Mouse (Mus musculus): Measurements from ENCODE around the gene Stard7.
"Not testable (repeated sequence)": the region's sequence is repeated elsewhere in the genome, so short reads cannot be mapped to it uniquely, and the experiment has no call there.

The Stard7 gene

DNA sequence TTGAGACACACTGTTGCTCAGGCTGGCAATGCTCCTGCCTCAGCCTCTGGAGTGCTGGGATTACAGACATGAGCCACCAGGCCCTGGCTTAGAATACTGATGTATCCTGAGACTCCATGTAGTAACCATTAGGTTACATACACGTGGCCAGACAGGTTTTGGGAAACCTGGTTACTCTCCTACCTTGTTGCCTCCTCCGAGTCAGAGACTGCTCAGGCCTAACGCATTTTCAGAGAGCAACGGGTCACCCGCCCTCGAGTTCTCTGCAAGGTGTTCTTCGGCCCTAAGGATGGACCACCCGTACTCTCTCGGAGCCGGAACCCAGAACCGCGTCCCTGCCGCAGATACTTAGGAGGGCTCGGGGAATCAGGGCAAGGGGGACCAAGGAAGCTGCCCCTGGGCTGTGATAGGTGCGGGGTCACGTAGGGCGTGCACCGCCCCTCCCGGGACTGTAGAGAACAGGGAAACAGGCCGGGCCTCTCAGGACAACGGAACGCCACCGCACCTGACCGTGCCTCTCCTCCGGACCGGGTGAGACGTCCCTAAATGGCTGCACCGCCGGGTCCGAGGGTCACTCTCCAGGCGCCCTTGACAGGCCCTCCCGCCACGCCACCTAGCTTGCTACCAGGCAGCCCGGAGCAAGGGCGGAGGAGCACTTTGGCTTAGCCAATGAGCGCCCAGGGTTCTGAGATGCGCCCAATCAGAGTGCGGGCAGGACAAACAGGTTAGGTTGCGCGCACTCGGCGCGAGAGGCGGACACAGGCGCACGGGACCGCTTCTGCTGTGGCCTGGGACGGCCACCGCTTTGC is at the start of gene Stard7:
Stard7 (plus strand) TSS at position 728 of the 809 bp plus-strand sequence.
- DNase-seq: peak; percentile 95

DNA sequence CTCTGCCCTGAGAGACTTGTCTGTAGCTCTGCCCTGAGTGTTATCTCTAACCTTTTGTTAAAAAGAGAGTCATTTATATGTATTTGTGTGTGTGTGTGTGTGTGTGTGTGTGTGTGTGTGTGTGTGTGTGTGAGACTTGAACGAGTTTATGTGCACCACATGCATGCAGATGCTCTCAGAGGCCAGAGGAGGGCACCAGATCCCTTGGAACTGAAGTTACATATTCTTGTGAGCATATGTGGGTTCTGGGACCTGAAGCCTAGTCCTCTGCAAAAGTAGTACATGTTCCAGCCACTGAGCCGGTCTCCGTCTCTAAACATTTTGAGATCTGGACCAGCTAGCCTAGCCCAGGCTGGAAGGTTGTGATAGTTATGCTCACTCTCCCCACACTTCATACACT is 44.8 kb upstream of the Stard7 start:
- no peak for DNase-seq

DNA sequence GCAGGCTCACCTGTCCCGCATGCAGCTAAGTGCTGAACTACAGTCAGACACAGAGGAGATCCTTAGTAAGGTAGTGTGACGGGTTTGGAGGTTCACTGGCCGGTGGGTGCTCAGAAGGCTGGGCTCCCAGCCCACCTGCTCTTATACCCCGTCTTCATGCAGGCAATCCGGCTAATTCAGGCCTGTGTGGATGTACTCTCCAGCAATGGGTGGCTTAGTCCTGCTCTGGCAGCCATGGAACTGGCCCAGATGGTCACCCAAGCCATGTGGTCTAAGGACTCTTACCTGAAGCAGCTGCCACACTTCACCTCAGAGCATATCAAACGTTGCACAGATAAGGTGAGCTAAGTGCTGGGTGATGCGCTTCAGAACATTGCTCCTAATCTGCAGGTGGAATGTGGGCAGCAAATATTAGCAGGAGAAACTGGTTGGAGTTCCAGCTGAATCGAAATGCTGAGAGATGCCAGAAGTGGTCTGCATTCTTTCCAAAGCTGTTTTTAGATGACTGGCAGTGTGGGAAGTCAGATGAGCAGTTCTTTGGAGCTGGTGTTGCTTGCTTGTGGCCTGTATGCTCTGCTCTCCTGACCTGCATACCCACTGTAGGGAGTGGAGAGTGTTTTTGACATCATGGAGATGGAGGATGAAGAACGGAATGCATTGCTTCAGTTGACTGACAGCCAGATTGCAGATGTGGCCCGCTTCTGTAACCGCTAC is 32.0 kb upstream of the Stard7 start:
- no peak for DNase-seq

DNA sequence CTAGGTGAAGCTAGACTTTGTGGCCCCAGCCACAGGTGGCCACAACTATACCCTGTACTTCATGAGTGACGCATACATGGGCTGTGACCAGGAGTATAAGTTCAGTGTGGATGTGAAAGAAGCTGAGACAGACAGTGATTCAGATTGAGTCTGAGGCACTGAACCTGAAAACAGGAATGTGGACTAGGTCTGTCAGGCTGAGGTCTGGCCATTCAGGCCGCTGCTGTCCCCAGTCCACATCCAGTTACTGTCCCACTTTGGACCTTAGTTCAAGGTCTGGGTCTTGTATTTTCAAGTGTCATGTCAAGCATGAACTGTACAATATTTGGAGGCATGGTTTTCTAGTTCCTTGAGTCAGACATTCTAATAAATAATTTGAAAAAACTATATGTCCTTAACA is 30.0 kb upstream of the Stard7 start:
- no peak for DNase-seq

DNA sequence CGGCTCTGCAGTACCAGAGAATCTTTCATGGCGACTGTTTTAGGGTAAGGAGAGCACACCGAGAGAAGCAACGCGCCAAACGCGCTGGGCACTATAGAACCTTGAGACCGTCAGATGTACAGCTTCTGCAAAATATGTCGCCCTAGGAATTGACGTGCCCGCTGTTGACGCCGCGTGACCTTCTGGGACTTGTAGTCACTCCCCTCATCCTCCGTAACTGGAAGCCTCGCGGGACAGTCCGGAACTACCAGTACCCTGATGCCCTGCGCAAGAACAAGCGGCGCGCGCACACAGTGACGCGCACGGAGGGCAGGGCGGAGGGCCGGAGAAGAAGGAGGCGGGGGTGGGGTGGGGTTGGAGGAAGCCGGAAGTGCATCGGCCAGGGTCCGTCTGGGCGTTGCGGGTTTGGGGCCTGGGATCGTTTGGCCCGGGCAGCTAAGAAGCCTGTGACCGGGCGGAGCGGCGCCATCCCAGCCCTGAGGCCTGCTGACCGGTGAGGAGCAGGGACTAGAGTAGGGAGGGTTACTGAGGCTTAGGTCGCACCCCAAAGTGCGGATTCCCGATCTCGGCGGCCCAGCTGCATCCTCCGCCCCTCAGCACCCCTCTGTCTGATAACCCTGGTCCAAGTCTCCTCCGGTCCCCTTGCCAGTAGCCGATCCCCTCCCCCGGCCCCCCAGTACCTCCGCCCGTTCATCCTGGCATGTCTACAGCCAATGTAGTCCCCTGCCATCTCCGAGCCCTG is 22.3 kb upstream of the Stard7 start, which contains the start of the genes Ciao1 and Tmem127:
Ciao1 (minus strand) TSS at position 225 of the 742 bp plus-strand sequence.
Tmem127 (plus strand) TSS at position 317 of the 742 bp plus-strand sequence.
- peak; percentile 96 for DNase-seq

DNA sequence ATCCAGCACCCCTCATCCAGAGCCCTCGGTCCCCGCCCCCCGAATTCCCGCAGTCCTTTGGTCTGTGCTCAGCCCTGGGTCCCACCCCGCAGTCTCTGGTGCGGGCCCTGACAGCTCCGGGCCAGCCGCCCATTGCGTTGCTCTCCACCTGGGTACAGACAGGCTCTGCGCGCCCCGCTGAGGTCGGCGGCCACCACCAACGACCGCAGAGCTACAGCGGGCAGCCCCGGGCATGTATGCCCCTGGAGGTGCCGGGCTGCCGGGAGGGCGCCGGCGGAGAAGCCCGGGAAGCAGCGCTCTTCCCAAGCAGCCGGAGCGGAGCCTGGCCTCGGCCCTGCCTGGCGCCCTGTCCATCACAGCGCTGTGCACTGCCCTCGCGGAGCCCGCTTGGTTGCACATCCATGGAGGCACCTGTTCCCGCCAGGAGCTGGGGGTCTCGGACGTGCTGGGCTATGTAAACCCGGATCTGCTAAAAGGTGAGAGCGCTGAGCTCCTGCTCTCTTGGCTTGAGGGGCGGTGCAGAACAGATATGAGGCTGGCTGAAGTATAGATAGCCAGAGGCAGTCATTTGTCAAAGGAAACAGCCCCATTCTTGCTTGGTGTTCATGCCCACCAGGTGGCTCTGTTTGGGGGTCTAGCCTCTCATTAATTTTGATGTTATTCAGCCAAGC is 21.5 kb upstream of the Stard7 start:
- DNase-seq: peak; percentile 59

DNA sequence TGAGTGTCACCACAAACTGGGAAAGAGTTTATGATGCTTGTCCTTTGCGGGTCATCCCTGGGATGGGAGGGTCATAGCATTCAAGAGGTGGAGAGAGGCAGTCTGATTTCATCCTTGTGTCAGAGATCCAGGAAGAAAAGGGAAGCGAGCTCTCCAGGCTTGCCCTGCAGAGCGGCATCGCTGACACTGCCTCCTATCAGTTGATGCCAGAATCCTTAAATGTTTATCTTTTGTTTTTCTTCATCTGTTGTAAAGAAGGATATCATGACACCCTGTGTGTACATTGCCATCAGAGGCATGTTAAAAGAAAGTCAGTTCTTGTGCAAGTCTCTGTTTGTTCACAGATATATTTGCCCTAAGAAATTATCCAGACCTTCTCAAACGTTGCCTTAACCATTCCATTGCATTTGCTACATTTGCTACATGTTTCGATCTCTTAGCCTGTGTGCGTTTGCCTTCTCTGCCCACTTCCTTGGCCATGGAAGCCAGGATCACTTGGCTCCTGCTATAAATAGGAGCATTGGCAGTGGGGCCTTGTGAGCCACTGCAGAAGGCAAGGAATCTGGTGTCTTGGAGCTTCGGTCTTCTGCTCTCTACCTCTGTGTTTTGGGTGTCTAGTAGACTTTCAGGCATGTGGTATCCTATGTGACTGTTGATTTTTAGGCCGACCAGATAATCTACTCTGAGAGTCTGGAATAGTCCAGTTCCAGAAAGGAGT is 19.6 kb upstream of the Stard7 start:
- DNase-seq: no peak

DNA sequence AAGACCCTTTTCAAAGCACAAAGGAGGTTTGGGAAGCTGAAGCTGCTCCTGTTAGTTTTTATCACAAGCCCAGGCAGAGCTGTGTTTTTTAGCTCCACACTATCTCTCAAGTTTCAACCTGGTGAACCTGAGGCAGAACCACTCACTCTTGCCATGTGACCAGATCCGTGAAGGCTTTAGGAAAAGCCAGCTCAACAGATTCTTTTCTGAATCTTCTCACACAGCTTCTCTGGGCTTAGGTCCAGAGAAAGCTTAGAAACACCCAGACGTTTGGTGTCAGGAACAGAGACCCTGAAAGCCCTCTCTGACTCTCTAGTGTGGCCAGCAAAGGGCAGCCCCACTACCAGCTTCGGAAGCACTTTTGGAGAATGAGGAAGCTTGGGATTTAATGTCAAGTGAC is 18.6 kb upstream of the Stard7 start:
- DNase-seq: no peak

DNA sequence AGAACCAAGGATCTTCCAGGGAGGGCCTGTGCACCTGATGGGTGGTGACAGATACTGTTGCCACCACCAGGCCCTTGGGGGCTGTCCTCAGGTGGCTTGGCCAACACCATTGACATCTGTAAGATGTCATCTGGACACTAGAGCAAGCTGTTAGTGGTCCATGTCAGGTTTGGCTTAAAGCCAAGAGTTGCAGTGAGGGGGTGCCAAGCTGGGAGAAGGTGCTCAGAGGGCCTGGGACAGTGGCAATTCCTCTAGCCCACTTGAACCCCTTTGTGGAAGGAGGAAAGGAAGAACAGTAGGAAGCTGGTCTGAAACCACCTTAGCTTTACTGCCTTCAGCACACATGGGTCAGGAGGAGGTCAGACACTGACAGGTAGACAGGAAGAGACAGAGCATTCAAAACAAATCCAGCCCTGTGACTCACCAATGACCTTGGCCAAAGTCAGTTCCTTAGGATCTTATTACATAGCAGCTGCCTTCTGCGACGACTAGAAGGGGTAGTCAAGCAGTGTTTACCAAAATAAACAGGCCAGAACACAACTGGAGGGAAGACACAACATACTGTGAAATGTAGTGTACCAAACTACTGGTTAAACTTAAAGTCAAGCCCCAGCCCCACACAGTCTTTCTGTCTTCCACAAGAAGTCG is 18.0 kb upstream of the Stard7 start:
- DNase-seq: no peak

DNA sequence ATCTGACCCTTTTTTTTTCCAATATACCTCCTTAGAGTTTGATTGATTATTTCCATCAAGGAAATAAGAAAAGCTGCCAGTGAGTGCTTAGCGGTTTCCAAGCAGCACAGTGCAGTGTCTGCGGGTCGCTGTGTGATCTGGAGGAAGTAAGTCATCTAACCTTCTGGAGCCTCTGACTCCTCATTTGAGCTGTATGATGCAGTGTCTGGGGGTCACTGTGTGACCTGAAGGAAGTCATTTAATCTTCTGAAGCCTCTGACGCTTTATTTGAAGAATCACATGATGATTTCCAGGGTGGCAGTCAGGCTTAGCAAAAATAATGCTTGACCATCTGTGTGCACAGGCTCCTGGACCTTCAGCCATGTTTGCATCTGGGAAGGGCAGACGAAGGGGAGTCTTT is 17.2 kb upstream of the Stard7 start:
- no peak for DNase-seq

DNA sequence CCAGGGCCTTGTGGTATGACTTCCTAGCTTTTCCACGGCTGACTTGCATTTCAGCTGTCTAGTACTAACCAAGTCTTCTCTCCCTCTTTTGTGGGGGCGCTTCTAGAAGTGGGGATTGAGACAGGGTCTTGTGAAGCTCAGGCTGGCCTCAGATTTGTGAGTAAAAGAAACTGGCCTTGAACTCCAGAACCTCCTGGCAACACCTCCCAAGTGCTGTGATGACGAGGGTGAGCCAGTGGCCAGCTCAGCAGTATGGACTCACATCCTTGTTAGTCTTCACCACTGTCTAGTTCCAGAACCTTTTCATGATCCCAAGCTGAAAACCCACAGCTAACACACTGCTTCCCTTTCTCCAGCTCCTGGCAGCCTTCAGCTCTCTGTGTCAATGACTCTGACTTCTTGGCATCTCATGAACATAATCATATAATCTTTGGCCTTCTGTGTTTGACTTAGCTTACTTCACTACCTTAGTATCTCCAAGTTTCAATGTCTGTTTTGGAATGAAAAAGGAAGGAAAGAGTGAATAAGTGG is 15.3 kb upstream of the Stard7 start:
- no peak for DNase-seq

DNA sequence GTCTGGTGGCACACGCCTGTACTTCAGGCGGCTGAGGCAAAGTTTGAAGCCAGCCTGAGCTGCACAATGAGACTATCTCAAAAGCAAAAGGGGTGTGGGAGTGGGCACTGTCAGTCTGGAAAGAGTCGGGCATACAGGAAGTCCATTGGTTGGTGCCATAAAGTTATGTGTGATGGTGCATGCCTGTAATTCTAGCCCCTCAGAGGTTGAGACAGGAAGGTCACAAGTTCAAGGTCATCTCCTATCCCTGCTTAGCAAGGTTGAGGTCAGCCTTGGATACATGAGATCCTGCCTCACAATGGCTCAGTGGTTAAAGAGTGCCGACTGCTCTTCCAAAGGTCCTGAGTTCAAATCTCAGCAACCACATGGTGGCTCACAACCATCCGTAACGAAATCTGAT is 14.7 kb upstream of the Stard7 start:
- DNase-seq: no peak

DNA sequence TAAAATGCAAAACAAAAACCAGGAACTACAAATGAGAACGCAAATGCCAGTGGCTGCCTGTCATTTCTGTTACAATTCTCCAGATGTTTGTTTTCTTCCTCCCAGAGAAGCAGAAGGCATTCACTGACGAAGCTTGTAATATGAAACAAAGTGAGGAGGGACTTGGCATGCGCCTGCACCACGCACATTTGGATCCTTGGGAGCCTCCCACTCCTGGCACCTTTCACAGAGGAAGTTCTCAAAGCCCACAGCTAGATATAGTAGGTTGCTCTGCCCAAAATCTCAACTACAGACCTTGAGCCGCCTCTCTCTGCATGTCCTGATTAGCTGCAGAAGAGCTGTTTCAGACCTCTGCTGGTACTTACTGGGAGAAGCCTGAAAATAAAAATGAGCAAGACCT is 10.7 kb upstream of the Stard7 start:
- DNase-seq: no peak

DNA sequence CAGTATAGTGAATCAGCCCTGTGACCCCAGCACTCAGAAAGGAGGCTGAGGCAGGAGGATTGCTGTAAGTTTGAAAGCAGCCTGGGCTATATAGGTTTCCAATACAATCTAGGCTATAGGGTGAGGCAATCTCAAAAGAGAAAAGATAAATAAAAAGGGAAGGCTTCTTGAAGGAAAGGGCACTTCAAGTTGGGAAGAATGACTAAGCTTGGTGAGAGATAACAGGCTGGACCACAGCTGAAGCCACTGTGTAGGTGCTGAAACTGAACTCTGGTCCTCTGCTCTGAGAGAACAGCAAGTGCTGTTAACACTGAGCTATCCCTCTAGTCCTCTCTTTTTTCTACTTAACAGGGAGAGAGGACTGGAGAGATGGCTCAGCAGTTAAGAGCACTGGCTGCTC is 7.5 kb upstream of the Stard7 start:
- no peak for DNase-seq

DNA sequence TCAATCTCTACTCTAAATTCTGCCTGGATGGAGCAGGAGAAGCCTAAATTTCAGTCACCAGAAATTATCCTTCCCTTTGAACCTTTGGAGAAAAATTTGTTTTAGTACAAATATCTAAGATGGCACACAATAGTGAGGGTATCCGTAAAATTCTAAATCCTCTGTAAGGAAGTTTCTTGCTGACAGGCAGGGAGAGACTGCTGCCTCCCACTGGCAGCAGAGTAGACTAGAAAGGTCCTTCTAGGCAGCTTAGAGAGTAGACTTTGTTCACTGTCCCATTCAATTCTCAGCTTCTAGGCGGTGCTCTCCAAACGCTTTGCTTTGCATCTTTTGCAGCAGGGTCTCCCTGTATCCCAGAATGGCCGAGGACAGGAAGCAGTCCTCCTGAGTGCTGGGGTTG is 2.2 kb upstream of the Stard7 start:
- DNase-seq: no peak

DNA sequence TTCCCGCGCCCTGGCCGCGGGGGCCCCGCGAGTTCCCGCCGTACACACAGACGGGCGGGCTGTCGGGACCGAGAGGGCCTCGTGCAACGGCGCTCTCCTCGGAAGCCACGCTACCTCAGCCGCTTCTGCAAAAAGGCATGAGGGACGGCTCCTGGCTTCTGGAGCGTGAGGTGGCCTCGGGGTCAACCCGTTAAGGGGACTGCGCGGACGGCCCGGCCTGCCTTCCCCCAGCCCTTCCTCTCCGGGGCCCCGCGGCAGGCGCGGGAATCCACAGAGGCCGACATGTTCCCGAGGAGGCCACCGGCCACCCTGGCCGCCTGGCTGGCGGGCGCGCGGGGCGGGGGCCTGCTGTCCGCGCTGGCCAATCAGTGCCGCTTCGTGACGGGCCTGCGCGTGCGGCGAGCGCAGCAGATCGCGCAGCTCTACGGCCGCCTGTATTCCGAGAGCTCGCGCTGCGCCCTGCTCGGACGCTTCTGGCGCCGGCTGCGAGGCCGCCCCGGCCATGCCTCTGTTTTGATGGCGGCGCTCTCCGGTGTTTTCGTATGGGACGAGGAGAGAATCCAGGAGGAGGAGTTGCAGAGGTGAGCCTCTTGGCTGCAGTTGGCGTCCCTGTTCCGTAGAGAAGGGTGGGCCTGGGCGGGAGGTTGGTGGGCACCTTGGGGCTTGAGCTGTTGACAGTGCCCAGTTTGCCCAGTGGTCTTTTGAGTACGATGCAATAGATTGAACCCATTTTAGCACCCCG is 453 bp downstream of the Stard7 start:
- peak; percentile 87 for DNase-seq

DNA sequence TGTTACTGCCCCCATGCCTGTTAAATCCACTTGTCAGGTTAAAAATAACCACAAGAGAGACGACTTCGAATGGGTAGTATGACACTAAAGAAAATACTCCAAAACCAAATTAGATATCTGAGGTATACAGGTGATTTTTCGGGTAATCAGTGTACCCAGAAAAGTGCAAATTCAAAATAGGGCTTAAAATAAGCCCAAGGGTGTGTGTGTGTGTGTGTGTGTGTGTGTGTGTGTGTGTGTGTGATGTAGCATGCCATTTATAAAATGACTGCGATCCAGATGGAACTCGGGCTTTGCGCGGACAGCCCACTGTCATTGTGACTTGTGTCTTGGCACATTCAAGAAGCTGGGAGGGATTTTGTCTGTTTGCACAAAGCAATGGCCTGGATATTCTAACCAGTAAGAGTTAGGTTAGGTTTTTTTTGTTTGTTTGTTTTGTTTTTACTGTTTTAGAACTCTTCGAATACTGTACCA is 1.1 kb downstream of the Stard7 start:
- no peak for DNase-seq

DNA sequence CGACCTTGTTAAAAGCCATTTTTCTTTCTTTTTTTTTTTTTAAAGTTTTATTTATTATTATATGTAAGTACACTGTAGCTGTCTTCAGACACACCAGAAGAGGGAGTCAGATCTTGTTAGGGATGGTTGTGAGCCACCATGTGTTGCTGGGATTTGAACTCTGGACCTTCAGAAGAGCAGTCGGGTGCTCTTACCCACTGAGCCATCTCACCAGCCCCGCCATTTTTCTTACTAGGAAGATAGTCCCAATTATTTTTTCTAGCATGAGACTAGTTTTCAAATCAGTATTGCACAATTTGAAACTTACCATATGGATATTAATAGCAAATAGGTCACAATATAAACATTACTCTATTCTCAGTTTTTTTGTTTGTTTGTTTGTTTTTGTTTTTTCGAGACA is 2.0 kb downstream of the Stard7 start:
- DNase-seq: not testable (repeated sequence)

DNA sequence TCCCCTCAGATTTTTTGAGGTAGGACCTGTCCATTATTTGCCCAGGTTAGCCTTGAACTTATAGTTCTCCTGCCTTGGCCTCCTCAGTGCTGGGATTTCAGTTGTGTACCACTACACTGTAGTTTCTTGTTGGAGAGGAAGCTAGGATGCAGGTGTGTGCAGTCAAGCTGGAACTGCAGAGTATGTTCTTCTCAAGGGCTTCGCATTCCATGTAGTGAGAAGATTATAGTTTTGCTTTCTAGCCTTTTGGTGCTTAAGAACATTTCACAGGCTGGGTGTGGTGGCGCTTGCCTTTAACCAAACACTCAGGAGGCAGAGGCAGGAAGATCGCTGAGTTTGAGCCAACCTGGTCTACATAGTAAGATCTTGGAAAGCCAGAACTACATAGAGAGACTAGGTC is 2.8 kb downstream of the Stard7 start:
- DNase-seq: no peak

DNA sequence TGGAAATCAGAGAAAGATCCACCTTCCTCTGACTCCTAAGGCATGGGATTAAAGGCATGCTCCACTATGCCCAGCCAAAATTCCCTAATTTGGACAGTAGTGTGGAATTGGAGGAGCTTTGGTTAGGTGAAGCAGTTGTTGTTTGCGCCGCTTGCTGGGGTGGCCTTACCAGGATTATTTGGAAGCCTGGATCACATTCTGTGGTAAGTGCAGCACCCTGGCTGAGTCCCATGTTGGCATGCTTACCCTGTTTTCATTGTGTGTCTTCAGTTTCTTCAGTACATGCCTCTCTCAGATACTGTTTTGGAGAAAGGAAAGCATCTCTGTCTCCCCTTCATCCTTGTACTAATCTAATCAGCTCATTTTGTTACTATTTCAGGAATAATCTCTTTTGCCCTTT is 4.6 kb downstream of the Stard7 start:
- DNase-seq: no peak

All from cerebellum, adult 11 months (tissue).